Mouse (Mus musculus): Measurements from ENCODE around the gene 4931440F15Rik. TPM values are rescaled to one million over a fixed set of nuclear protein-coding genes. Genes with fewer than 3 reads are reported as not detected.
"Not testable (repeated sequence)": the region's sequence is repeated elsewhere in the genome, so short reads cannot be mapped to it uniquely, and the experiment has no call there.

4931440F15Rik gene
- total RNA-seq, 1 experiment: 0.36 TPM

GRCm38 (mm10) chr11:29827729-29828128 lies 2.3 kb upstream of the 4931440F15Rik start:
- H3K9ac ChIP-seq (ENCODE audit: insufficient read depth, low read depth, low read length, poor library complexity, severe bottlenecking): no peak overlapping the region
- H3K9me3 ChIP-seq (ENCODE audit: control insufficient read depth, insufficient read depth, low read depth, low read length): no peaks in the 10 kb centered on the region
- no peak for DNase-seq (ENCODE audit: low read depth, low spot score)
- no peak overlapping the region for H3K27ac ChIP-seq (ENCODE audit: insufficient read depth, low read depth, low read length, poor library complexity, severe bottlenecking)
- no peaks in the 10 kb centered on the region; a peak in 1 of 4 replicates for H3K4me1 ChIP-seq (ENCODE audit: control insufficient read depth in 2 of 2, insufficient read depth in 2 of 2, low read length in 2 of 2, poor library complexity in 1 of 2)
- no peaks in the 10 kb centered on the region for H3K36me3 ChIP-seq (ENCODE audit: control insufficient read depth, insufficient read depth, low read length, poor library complexity, severe bottlenecking)
- TF ChIP-seq MAFK (IDR thresholded peaks at IDR 0.05; ENCODE audit: insufficient read depth, low read depth, low read length) (no peak), CHD2 (IDR thresholded peaks at IDR 0.05; ENCODE audit: low read depth, low read length) (no peak), HCFC1 (IDR thresholded peaks at IDR 0.05; ENCODE audit: borderline replicate concordance, insufficient read depth, low read length) (no peak), ZNF384 (IDR thresholded peaks at IDR 0.05; ENCODE audit: low read depth, low read length) (no peak), ZC3H11A (IDR thresholded peaks at IDR 0.05; ENCODE audit: borderline replicate concordance, low read depth, low read length) (no peak)
- no peak overlapping the region for H3K4me3 ChIP-seq (ENCODE audit: insufficient read depth in 1 of 2, low read depth in 1 of 2, low read length in 2 of 2, poor library complexity in 1 of 2, severe bottlenecking in 1 of 2)
- in situ Hi-C loops (cut with MboI; ENCODE audit: low sequenced_read_pairs in 2 of 2, unreplicated experiment in 2 of 2): no loop called here

- TF ChIP-seq CHD2 (IDR thresholded peaks at IDR 0.05; ENCODE audit: low read depth, low read length): no peak
- no peak for TF ChIP-seq MAFK (IDR thresholded peaks at IDR 0.05; ENCODE audit: insufficient read depth, low read depth, low read length)
- no peak for TF ChIP-seq ZC3H11A (IDR thresholded peaks at IDR 0.05; ENCODE audit: borderline replicate concordance, low read depth, low read length)
- no peak for TF ChIP-seq HCFC1 (IDR thresholded peaks at IDR 0.05; ENCODE audit: borderline replicate concordance, insufficient read depth, low read length)
- no peak for TF ChIP-seq ZNF384 (IDR thresholded peaks at IDR 0.05; ENCODE audit: low read depth, low read length)
- no peak overlapping the region for H3K4me3 ChIP-seq (ENCODE audit: insufficient read depth in 1 of 2, low read depth in 1 of 2, low read length in 2 of 2, poor library complexity in 1 of 2, severe bottlenecking in 1 of 2)
- no peaks in the 10 kb centered on the region for H3K9me3 ChIP-seq (ENCODE audit: control insufficient read depth, insufficient read depth, low read depth, low read length)
- no peaks in the 10 kb centered on the region; a peak in 1 of 4 replicates for H3K4me1 ChIP-seq (ENCODE audit: control insufficient read depth in 2 of 2, insufficient read depth in 2 of 2, low read length in 2 of 2, poor library complexity in 1 of 2)
- DNase-seq (ENCODE audit: low read depth, low spot score): no peak
- in situ Hi-C loops (cut with MboI; ENCODE audit: low sequenced_read_pairs in 2 of 2, unreplicated experiment in 2 of 2): no loop called here
- H3K36me3 ChIP-seq (ENCODE audit: control insufficient read depth, insufficient read depth, low read length, poor library complexity, severe bottlenecking): no peaks in the 10 kb centered on the region
- H3K9ac ChIP-seq (ENCODE audit: insufficient read depth, low read depth, low read length, poor library complexity, severe bottlenecking): no peak overlapping the region
- H3K27ac ChIP-seq (ENCODE audit: insufficient read depth, low read depth, low read length, poor library complexity, severe bottlenecking): no peak overlapping the region
Measured at GRCm38 (mm10) chr11:29826001-29826400, 533 bp upstream of the 4931440F15Rik start.

- in situ Hi-C loops (cut with MboI; ENCODE audit: low sequenced_read_pairs in 2 of 2, unreplicated experiment in 2 of 2); H3K9me3 ChIP-seq (ENCODE audit: control insufficient read depth, insufficient read depth, low read depth, low read length); H3K9ac ChIP-seq (ENCODE audit: insufficient read depth, low read depth, low read length, poor library complexity, severe bottlenecking); H3K4me1 ChIP-seq (ENCODE audit: control insufficient read depth in 2 of 2, insufficient read depth in 2 of 2, low read length in 2 of 2, poor library complexity in 1 of 2); H3K36me3 ChIP-seq (ENCODE audit: control insufficient read depth, insufficient read depth, low read length, poor library complexity, severe bottlenecking); H3K27ac ChIP-seq (ENCODE audit: insufficient read depth, low read depth, low read length, poor library complexity, severe bottlenecking): not testable (repeated sequence)
- DNase-seq (ENCODE audit: low read depth, low spot score): peak; percentile 22
- H3K4me3 ChIP-seq (ENCODE audit: insufficient read depth in 1 of 2, low read depth in 1 of 2, low read length in 2 of 2, poor library complexity in 1 of 2, severe bottlenecking in 1 of 2): peak overlapping the region; percentile 10 to 53
Measured at GRCm38 (mm10) chr11:29824474-29825270, 796 bp downstream of the 4931440F15Rik start.

- no peak overlapping the region for H3K4me3 ChIP-seq (ENCODE audit: insufficient read depth in 1 of 2, low read depth in 1 of 2, low read length in 2 of 2, poor library complexity in 1 of 2, severe bottlenecking in 1 of 2)
- H3K4me1 ChIP-seq (ENCODE audit: control insufficient read depth in 2 of 2, insufficient read depth in 2 of 2, low read length in 2 of 2, poor library complexity in 1 of 2): no peaks in the 10 kb centered on the region; a peak in 1 of 4 replicates
- no peaks in the 10 kb centered on the region for H3K36me3 ChIP-seq (ENCODE audit: control insufficient read depth, insufficient read depth, low read length, poor library complexity, severe bottlenecking)
- no peak overlapping the region for H3K27ac ChIP-seq (ENCODE audit: insufficient read depth, low read depth, low read length, poor library complexity, severe bottlenecking)
- DNase-seq (ENCODE audit: low read depth, low spot score): no peak
- in situ Hi-C loops (cut with MboI; ENCODE audit: low sequenced_read_pairs in 2 of 2, unreplicated experiment in 2 of 2): no loop called here
- TF ChIP-seq MAFK (IDR thresholded peaks at IDR 0.05; ENCODE audit: insufficient read depth, low read depth, low read length) (no peak), ZNF384 (IDR thresholded peaks at IDR 0.05; ENCODE audit: low read depth, low read length) (no peak), ZC3H11A (IDR thresholded peaks at IDR 0.05; ENCODE audit: borderline replicate concordance, low read depth, low read length) (no peak), HCFC1 (IDR thresholded peaks at IDR 0.05; ENCODE audit: borderline replicate concordance, insufficient read depth, low read length) (no peak), CHD2 (IDR thresholded peaks at IDR 0.05; ENCODE audit: low read depth, low read length) (no peak)
- H3K9me3 ChIP-seq (ENCODE audit: control insufficient read depth, insufficient read depth, low read depth, low read length): no peaks in the 10 kb centered on the region
- H3K9ac ChIP-seq (ENCODE audit: insufficient read depth, low read depth, low read length, poor library complexity, severe bottlenecking): no peak overlapping the region
Measured at GRCm38 (mm10) chr11:29823141-29823540, 2.3 kb downstream of the 4931440F15Rik start.

- no peak for TF ChIP-seq CHD2 (IDR thresholded peaks at IDR 0.05; ENCODE audit: low read depth, low read length)
- TF ChIP-seq HCFC1 (IDR thresholded peaks at IDR 0.05; ENCODE audit: borderline replicate concordance, insufficient read depth, low read length): no peak
- TF ChIP-seq ZC3H11A (IDR thresholded peaks at IDR 0.05; ENCODE audit: borderline replicate concordance, low read depth, low read length): no peak
- no peak for TF ChIP-seq ZNF384 (IDR thresholded peaks at IDR 0.05; ENCODE audit: low read depth, low read length)
- Histone ChIP-seq H3K4me3 (ENCODE audit: insufficient read depth in 1 of 2, low read depth in 1 of 2, low read length in 2 of 2, poor library complexity in 1 of 2, severe bottlenecking in 1 of 2) (no peak overlapping the region), H3K4me1 (ENCODE audit: control insufficient read depth in 2 of 2, insufficient read depth in 2 of 2, low read length in 2 of 2, poor library complexity in 1 of 2) (no peaks in the 10 kb centered on the region), H3K36me3 (ENCODE audit: control insufficient read depth, insufficient read depth, low read length, poor library complexity, severe bottlenecking) (no peaks in the 10 kb centered on the region), H3K9me3 (ENCODE audit: control insufficient read depth, insufficient read depth, low read depth, low read length) (no peaks in the 10 kb centered on the region), H3K27ac (ENCODE audit: insufficient read depth, low read depth, low read length, poor library complexity, severe bottlenecking) (no peak overlapping the region), H3K9ac (ENCODE audit: insufficient read depth, low read depth, low read length, poor library complexity, severe bottlenecking) (no peak overlapping the region)
- in situ Hi-C loops (cut with MboI; ENCODE audit: low sequenced_read_pairs in 2 of 2, unreplicated experiment in 2 of 2): no loop called here
- DNase-seq (ENCODE audit: low read depth, low spot score): no peak
Measured at GRCm38 (mm10) chr11:29815670-29816069, 9.8 kb downstream of the 4931440F15Rik start.

Data from ES-E14 (cell line).